Mouse (Mus musculus) inflammation-experienced regulatory T-cells, adult 16 weeks (primary cell): ENCODE data around the gene Mageb5. TPM values are rescaled to one million over a fixed set of nuclear protein-coding genes. Genes with fewer than 3 reads are reported as not detected.

Experiments used
- polyA plus RNA-seq: library from polyadenylated mRNA; unstranded; fragments of 100-300 nt; shearing (Covaris generic); gene quantifications from one replicate; pipeline ENCODE4 v1.2.1, GENCODE M21; 2017

The Mageb5 gene
- not detected for polyA plus RNA-seq

DNA sequence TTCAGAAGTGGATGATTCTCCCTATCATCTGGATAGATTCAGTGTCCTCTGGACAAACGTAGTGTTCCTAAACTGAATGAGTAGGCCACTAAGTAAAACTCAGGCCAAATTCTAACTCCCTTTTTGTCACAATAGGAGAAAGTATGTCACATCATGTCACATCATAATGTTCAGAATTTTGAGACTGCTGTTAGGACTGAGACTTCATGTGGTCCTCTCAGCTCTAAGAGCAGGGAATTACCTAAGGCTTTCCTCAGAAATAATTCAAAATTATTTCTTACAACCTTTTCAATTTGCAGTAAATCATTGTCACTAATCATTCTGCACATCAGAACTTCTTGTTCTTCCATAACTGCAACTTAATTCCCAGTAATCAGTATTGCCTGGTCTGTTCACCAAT lies at the start of gene Mageb5:
Gene Mageb5, minus strand, starts transcription at position 101 of the 400 bp plus-strand sequence.

Other genes starting within 250 kb of the Mageb5 start
- gene 1700084M14Rik, start 207.1 kb downstream of the Mageb5 start, polyA plus RNA-seq: not detected
- gene Gm14781, start 150.8 kb downstream of the Mageb5 start, polyA plus RNA-seq: not detected
- gene Mageb1, start 233.3 kb upstream of the Mageb5 start, polyA plus RNA-seq: not detected